Mouse (Mus musculus) embryonic fibroblast, embryonic 13.5 days (primary cell): Measurements from ENCODE around the gene Bax. TPM values are rescaled to one million over a fixed set of nuclear protein-coding genes. Genes with fewer than 3 reads are reported as not detected.

ENCODE experiments used
- H3K27ac ChIP-seq: 2 replicates; pipeline ENCODE4 v1.5.1; 2012; ENCODE audit warnings: low read length, control low read depth, inconsistent platforms; ENCODE audit not compliant: insufficient read depth
- H3K4me1 ChIP-seq: 2 replicates; pipeline ENCODE4 v1.6.1; 2011; ENCODE audit warnings: low read length; ENCODE audit not compliant: control insufficient read depth, insufficient read depth
- H3K4me3 ChIP-seq: 2 replicates; pipeline ENCODE4 v1.5.1; 2011; ENCODE audit warnings: mild to moderate bottlenecking, control low read depth, low read length; ENCODE audit not compliant: insufficient read depth
- CTCF ChIP-seq: IDR thresholded peaks from 2 replicates; pipeline ENCODE4 v1.5.1; 2011; ENCODE audit warnings: mild to moderate bottlenecking, control low read depth, low read length, moderate library complexity, borderline replicate concordance; ENCODE audit not compliant: insufficient read depth
- POLR2A ChIP-seq: IDR thresholded peaks from 2 replicates; pipeline ENCODE4 v1.6.1; 2011; ENCODE audit warnings: low read depth, mild to moderate bottlenecking, control low read depth, low read length, moderate library complexity
- polyA plus RNA-seq: library from polyadenylated mRNA; stranded (reverse); fragments of >200 nt; gene quantifications from 2 replicates; pipeline ENCODE4 v1.2.4, GENCODE M21; 2011; ENCODE audit warnings: low read depth; ENCODE audit not compliant: missing spikeins, insufficient read length

The Bax gene
- polyA plus RNA-seq = 218 and 278 TPM in 2 replicates

DNA sequence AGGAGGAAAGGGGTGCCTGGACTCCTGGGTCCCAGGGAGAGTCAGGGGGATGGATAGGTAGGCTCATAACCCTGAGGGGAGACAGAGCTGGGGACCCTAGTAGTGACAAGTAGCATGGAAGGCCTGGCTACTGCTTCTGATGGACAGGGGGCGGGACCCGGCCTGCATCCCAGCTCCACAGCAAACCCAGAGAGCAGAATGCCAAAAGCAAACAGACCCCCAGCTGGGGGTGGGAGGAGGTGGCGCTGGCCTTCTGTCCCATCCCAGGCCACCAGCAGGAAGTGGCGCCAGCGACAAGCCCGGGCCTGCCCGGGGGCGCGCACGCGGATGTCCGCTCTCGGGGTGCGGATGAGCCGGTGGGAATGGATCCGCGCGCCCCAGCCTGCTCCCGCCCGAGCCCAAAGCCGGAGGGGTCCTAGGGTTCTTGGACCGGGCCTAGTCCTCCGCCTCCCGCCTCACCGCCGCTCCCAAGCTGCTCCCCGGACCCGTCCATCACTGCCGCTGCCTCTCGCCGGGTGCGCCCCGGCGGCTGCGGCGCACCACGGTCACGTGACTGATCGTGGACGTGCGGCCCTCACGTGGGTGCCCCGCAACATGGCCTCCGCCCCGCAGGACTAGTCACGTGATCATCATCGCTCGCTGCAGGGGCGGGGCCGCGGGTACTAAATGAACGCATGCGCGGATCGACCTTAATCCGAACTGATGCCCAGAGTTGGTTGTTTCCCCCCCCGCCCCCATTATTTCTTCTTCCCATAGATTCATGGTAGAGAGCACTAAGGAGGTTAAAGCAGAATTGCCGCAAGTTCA, at the start of gene Bax:
Gene Bax, minus strand, starts transcription at position 616 of the 807 bp plus-strand sequence.
- H3K4me3 ChIP-seq = peak within 1 kb of the TSS; percentile 96
- peaks cover 7% of the 10 kb centered on the region for H3K4me1 ChIP-seq
- peak within 1 kb of the TSS; percentile 90 for H3K27ac ChIP-seq
- TF ChIP-seq CTCF = no peak
- TF ChIP-seq POLR2A = peak; percentile 78

- TF ChIP-seq CTCF = no peak
- TF ChIP-seq POLR2A = no peak
- Histone ChIP-seq H3K4me1 (no peaks in the 10 kb centered on the region), H3K27ac (no peak overlapping the region), H3K4me3 (no peak overlapping the region)
Observed at GRCm38 (mm10) chr7:45515436-45515835, 48.7 kb upstream of the Bax start.

GRCm38 (mm10) chr7:45514411-45514810, 47.7 kb upstream of the Bax start:
- Histone ChIP-seq H3K27ac (no peak overlapping the region), H3K4me1 (no peaks in the 10 kb centered on the region), H3K4me3 (no peak overlapping the region)

GRCm38 (mm10) chr7:45509912-45510787, 43.5 kb upstream of the Bax start, which contains the start of gene Nucb1:
Gene Nucb1, minus strand, starts transcription at chr7:45510406.
- Histone ChIP-seq H3K4me1 (peaks cover 4% of the 10 kb centered on the region), H3K4me3 (peak within 1 kb of the TSS; percentile 77), H3K27ac (peak within 1 kb of the TSS; percentile 93)
- TF ChIP-seq POLR2A (peak; percentile 93), CTCF (no peak)

More at GRCm38 (mm10) chr7:45514411-45514810, 47.7 kb upstream of the Bax start:
- TF ChIP-seq POLR2A = no peak
- TF ChIP-seq CTCF = no peak

DNA sequence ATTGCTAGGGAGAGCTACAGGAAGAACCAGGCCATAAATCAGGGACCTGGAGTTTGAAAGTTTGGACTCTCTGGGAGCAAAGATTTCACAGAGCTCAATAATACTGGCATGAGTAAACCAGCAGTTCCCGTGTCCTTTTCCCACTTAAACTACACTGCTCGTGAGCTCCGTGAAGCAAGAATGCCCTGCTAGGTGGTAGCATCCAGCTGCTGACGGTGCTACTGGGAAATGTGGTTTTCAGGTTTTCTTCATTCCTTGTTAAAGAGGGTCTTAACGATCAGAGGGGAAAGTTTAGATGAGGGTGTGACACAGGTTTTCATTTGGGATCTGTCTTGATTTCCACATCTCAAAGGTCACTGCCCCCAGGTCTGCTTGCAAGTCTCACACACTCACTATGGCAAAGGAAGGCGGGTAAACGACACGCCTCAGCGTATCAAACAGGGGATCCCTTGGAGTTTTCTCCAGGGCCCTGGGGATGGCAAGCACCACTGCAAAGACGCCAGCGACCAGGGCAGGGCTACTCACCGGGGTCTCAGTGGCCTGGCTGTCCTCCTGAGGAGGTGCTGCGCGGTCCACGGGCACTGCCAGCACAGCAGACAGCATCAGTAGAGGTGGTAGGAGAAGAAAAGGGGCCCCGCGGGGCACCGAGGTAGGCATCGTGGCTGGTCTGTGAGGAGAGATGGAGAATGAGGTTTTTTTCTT, 42.6 kb upstream of the Bax start:
- Histone ChIP-seq H3K4me1 (peaks cover 4% of the 10 kb centered on the region), H3K27ac (no peak overlapping the region)
- TF ChIP-seq CTCF (no peak), POLR2A (no peak)

GRCm38 (mm10) chr7:45508561-45508960, 41.9 kb upstream of the Bax start:
- TF ChIP-seq POLR2A (no peak), CTCF (no peak)
- Histone ChIP-seq H3K4me3 (no peak overlapping the region), H3K4me1 (peaks cover 4% of the 10 kb centered on the region), H3K27ac (no peak overlapping the region)

More for the DNA sequence above, 42.6 kb upstream of the Bax start:
- H3K4me3 ChIP-seq = peak overlapping the region; percentile 77

- no peak overlapping the region for H3K4me3 ChIP-seq
- no peak overlapping the region for H3K27ac ChIP-seq
- TF ChIP-seq POLR2A (no peak), CTCF (no peak)
- peaks cover 4% of the 10 kb centered on the region for H3K4me1 ChIP-seq
Observed at GRCm38 (mm10) chr7:45507583-45507982, 40.9 kb upstream of the Bax start.

- TF ChIP-seq POLR2A (no peak), CTCF (no peak)
- H3K27ac ChIP-seq = no peak overlapping the region
- H3K4me3 ChIP-seq = no peak overlapping the region
- H3K4me1 ChIP-seq = no peaks in the 10 kb centered on the region
Observed at GRCm38 (mm10) chr7:45498427-45498826, 31.7 kb upstream of the Bax start.

DNA sequence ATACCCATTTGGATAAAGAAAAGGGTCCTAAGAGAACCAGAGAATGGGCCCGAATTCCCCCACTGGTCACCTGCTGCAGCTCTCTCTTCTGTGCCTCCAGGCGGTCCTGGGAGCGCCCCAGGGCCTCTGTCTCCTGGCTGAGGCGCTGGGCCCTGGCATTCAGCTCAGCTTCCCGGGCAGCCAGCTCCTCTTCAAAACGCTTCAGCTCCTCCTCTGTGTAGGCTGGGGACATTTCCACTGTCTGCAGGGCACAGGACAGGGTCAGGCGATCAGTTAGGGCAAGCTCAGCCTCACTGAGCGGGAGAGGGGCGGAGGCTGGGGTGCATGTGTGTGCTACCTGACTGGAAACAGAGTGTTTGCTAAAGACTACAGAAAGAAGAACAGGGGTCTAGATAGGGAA, 27.9 kb upstream of the Bax start:
- TF ChIP-seq POLR2A (no peak), CTCF (no peak)
- Histone ChIP-seq H3K27ac (no peak overlapping the region), H3K4me1 (peaks cover 5% of the 10 kb centered on the region; the same call in 1 of the 2 replicates), H3K4me3 (no peak overlapping the region)
